Comparison of ENCODE assay signal across 8 mouse cellular contexts in genomic region chr3:51701950-51702349, GRCm38 (mm10). TPM values are rescaled to one million over a fixed set of nuclear protein-coding genes. Genes with fewer than 3 reads are reported as not detected.
DNase-seq lines count a peak whose midpoint lies in the region; ATAC-seq lines count a peak whose summit lies in the region.

No protein-coding gene starts in this region.

- intact Hi-C loops in left cerebral cortex, postnatal 4 days (cut with DNase I), result loop anchor here (5.0 to 10.0 kb wide), 3 partner anchors 153 to 400 kb away; no protein-coding TSS in a partner anchor
- intact Hi-C loops in left cerebral cortex, postnatal 14 days (cut with DNase I), result loop anchor here (1.0 to 10.0 kb wide), 4 partner anchors 163 to 495 kb away; no protein-coding TSS in a partner anchor
- intact Hi-C loops in heart, postnatal 10 days (cut with DNase I), result loop anchor here (1.0 to 5.0 kb wide), 7 partner anchors 37 to 540 kb away; no protein-coding TSS in a partner anchor

- no peak overlapping the region for H3K9ac ChIP-seq in liver, embryonic 16.5 days (ENCODE audit: low read depth, low read length)

- H3K27ac ChIP-seq in liver, embryonic 16.5 days (ENCODE audit: low read length), result no peak overlapping the region

- H3K4me3 ChIP-seq in liver, embryonic 16.5 days (ENCODE audit: low read depth, low read length), result no peak overlapping the region

- ATAC-seq in liver, embryonic 16.5 days (ENCODE audit: low read depth), result peak; percentile 19; the same call in 1 of the 2 replicates
- ATAC-seq in megakaryocyte progenitor cell, adult 5-6 weeks (replicated peaks; ENCODE audit: poor library complexity), result no peak

- H3K27me3 ChIP-seq in liver, embryonic 16.5 days (ENCODE audit: control insufficient read depth, insufficient read depth, low read depth, low read length), result no peaks in the 10 kb centered on the region; the same call in none of the 2 replicates

- peaks cover 12% of the 10 kb centered on the region for H3K4me1 ChIP-seq in liver, embryonic 16.5 days (ENCODE audit: control insufficient read depth, low read depth, low read length)

- peak overlapping the region; percentile 75 for H3K4me2 ChIP-seq in liver, embryonic 16.5 days (ENCODE audit: low read depth, low read length)

- no peaks in the 10 kb centered on the region for H3K9me3 ChIP-seq in liver, embryonic 16.5 days (replicated peaks; ENCODE audit: control insufficient read depth, low read length)

- DNase-seq in left cerebral cortex, postnatal 4 days, result peak; percentile 65
- DNase-seq in left cerebral cortex, postnatal 14 days (ENCODE audit: low spot score in 2 of 2), result no peak
- peak; percentile 61 for DNase-seq in embryo, embryonic 10 days (ENCODE audit: low spot score)
- DNase-seq in heart, postnatal 10 days, result peak; percentile 14 to 21
- peak; percentile 21 for DNase-seq in thymus, postnatal 14 days
- no peak for DNase-seq in gastrocnemius, adult 8-10 months (ENCODE audit: low spot score in 2 of 2)

- WGBS in liver, embryonic 16.5 days (ENCODE audit: insufficient replicate concordance), result 19% methylated on average over 13 of the region's 13 CpGs

- no peaks in the 10 kb centered on the region for H3K36me3 ChIP-seq in liver, embryonic 16.5 days (ENCODE audit: control insufficient read depth, insufficient read depth)

RNA-seq across cellular contexts. Expression of gene Mgst2, which starts 41.8 kb away (rescaled TPM):
- total RNA-seq in left cerebral cortex, postnatal 4 days (2021), result 1 to 10 TPM; 1.1 to 1.5 TPM
- under 1 TPM in 1 of 2 experiments, not detected in 1; 0.82 TPM for total RNA-seq in left cerebral cortex, postnatal 14 days (2021)
- total RNA-seq in heart, postnatal 10 days (2021), result 1 to 10 TPM in 1 of 2 experiments, under 1 TPM in 1; 0.35 to 2.1 TPM
- polyA plus RNA-seq in liver, embryonic 16.5 days (2015; fragmentation: Nextera tagmentation; extraction: Ambion mirVana), result 27.6 and 28.4 TPM in 2 replicates
- 132 and 146 TPM in 2 replicates for total RNA-seq in megakaryocyte progenitor cell, adult 5-6 weeks (2015)
- total RNA-seq in megakaryocyte progenitor cell, adult 5-6 weeks (2017), result 44.7 and 52.2 TPM in 2 replicates
- 1 to 10 TPM in 1 of 4 experiments, under 1 TPM in 1, not detected in 2; 0.52 to 1.6 TPM for total RNA-seq in gastrocnemius, adult 8-10 months (2022)

Comparison
In these comparisons a context has a peak if more than half of its experiments do, and no peak if none do; other contexts are left out.
1. DNase-seq: peak in left cerebral cortex, postnatal 4 days (single experiment), embryo, embryonic 10 days (single experiment), heart, postnatal 10 days (2 of 2) and thymus, postnatal 14 days (single experiment); none in left cerebral cortex, postnatal 14 days (0 of 2) and gastrocnemius, adult 8-10 months (0 of 2).
2. RNA of gene Mgst2, which starts 41.8 kb away (total RNA-seq): 44.7 to 146 TPM in megakaryocyte progenitor cell, adult 5-6 weeks; 0.35 to 2.1 TPM in heart, postnatal 10 days, 1.1 to 1.5 TPM in left cerebral cortex, postnatal 4 days, 0.82 TPM in left cerebral cortex, postnatal 14 days and 0.52 to 1.6 TPM in gastrocnemius, adult 8-10 months; every median in the first group is over 10 times any median in the second.